Mouse (Mus musculus) neural tube, embryonic 14.5 days (tissue): ENCODE data around the gene Slc51a. TPM values are rescaled to one million over a fixed set of nuclear protein-coding genes. Genes with fewer than 3 reads are reported as not detected.
A peak's percentile ranks its signal among the peaks of the same experiment; 100 is the strongest.

Experiments used
- ATAC-seq: fragments of 200-750 bp; cut with Nextera tagmentation; 2 replicates; pipeline ENCODE4 v1.8.0; 2017; ENCODE audit warnings: low read depth, mild to moderate bottlenecking, moderate TSS enrichment, moderate library complexity
- H3K27ac ChIP-seq: fragments of 300-500 bp; sonication (generic); 2 replicates; pipeline ENCODE4 v1.5.1; 2014; ENCODE audit warnings: low read depth, mild to moderate bottlenecking, control low read depth, low read length, moderate library complexity, mixed read lengths
- H3K27me3 ChIP-seq: fragments of 300-500 bp; sonication (generic); 2 replicates; pipeline ENCODE4 v1.6.1; 2014; ENCODE audit warnings: low read length; ENCODE audit not compliant: control insufficient read depth, insufficient read depth
- H3K36me3 ChIP-seq: fragments of 300-500 bp; sonication (generic); 2 replicates; pipeline ENCODE4 v1.6.1; 2014; ENCODE audit warnings: low read length, mixed read lengths; ENCODE audit not compliant: control insufficient read depth, insufficient read depth
- H3K4me1 ChIP-seq: fragments of 300-500 bp; sonication (generic); 2 replicates; pipeline ENCODE4 v1.6.1; 2014; ENCODE audit warnings: low read length; ENCODE audit not compliant: control insufficient read depth, insufficient read depth
- H3K4me2 ChIP-seq: fragments of 300-500 bp; sonication (generic); 2 replicates; pipeline ENCODE4 v1.6.1; 2014; ENCODE audit warnings: mild to moderate bottlenecking, low read depth, low read length, control low read depth
- H3K4me3 ChIP-seq: fragments of 300-500 bp; sonication (generic); 2 replicates; pipeline ENCODE4 v1.5.1; 2014; ENCODE audit warnings: low read depth, low read length, control low read depth, mixed read lengths
- H3K9ac ChIP-seq: fragments of 300-500 bp; sonication (generic); replicated peaks from 2 replicates; pipeline ENCODE4 v1.6.1; 2014; ENCODE audit warnings: low read depth, mild to moderate bottlenecking, control low read depth, low read length, mixed read lengths
- H3K9me3 ChIP-seq: fragments of 300-500 bp; sonication (generic); 2 replicates; pipeline ENCODE4 v1.6.1; 2016; ENCODE audit warnings: low read length; ENCODE audit not compliant: control insufficient read depth
- WGBS: fragments of 180-500 bp; shearing (Covaris S2); extraction: QIAGEN DNeasy Blood & Tissue Kit; methylation state at CpG from one replicate; pipeline ENCODE4 v1.1.7; 2014; 5-methylcytosine and 5-hydroxymethylcytosine counted together
- polyA plus RNA-seq: library from polyadenylated mRNA; unstranded; fragments of >200 nt; fragmentation: Nextera tagmentation; extraction: Ambion mirVana; gene quantifications from 2 replicates; pipeline ENCODE4 v1.2.1, GENCODE M21; 2014

The Slc51a gene
- polyA plus RNA-seq, 1 experiment from 2014 or later, result 0.17 TPM

DNA sequence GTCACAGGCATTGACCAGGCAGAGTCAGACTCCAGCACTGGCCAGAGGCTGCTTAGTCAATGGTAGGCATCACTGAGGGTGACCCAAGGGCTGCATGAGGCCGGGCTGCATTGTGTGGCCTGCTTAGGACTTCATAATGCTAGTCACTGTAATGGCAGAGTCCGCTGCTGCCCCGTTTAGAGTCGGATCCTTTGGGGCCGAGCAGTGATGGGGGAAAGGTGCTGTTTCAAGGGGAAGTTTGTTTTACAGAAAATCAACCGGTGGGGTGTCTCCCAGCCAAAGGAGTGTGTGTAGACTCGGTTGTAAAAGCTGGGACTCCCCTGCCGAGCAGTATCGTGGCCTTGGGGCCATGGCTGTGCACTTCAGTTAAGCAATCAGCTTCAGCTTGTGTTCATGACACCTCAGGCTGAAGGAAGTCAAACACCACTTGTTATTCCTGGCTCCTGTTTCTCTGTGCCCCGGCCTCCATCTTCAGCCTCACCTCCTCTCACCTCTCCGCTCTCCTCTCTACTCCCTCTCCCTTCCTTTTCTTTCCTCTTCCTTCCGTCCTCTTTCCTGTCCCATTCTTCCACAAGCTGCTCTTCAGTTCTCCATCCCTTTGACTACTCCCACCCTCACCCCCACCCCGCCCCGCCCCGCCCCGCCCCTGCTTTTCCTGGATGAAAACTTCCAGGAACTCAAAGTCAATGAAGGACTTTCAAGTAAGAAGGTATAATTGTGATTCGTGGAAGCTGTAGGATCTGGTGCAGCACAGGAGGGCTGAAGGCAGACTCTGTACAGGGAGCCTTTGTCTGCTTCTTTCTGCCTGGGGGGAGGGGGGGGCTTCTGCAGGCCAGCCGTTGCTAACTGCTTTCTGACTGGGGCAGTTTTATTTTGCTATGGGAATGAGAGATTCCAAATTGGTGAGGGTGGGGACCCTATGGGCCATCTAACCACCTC lies 23.0 kb upstream of the Slc51a start:
- Histone ChIP-seq H3K4me3 (no peak overlapping the region), H3K4me1 (peaks cover 7% of the 10 kb centered on the region; the same call in 1 of the 2 replicates), H3K9ac (no peak overlapping the region), H3K27ac (no peak overlapping the region), H3K36me3 (no peaks in the 10 kb centered on the region), H3K9me3 (no peaks in the 10 kb centered on the region), H3K4me2 (no peak overlapping the region), H3K27me3 (no peaks in the 10 kb centered on the region)
- ATAC-seq, result no peak
- 55% methylated on average over 18 of the region's 18 CpGs for WGBS

- Histone ChIP-seq H3K9ac (no peak overlapping the region), H3K4me1 (0 out of 2 replicates have a peak, but pooled peaks cover 5% of the 10 kb centered on the region), H3K4me2 (no peak overlapping the region), H3K9me3 (no peaks in the 10 kb centered on the region), H3K4me3 (no peak overlapping the region), H3K27ac (no peak overlapping the region), H3K36me3 (no peaks in the 10 kb centered on the region), H3K27me3 (no peaks in the 10 kb centered on the region)
- WGBS, result 52% methylated on average over 9 of the region's 9 CpGs
- peak; percentile 23; the same call in 1 of the 2 replicates for ATAC-seq
These were observed 21.6 kb upstream of the Slc51a start for GRCm38 (mm10) chr16:32509066-32509942.

GRCm38 (mm10) chr16:32508506-32509065 lies 20.9 kb upstream of the Slc51a start:
- Histone ChIP-seq H3K4me3 (no peak overlapping the region), H3K36me3 (no peaks in the 10 kb centered on the region), H3K9me3 (no peaks in the 10 kb centered on the region), H3K27me3 (no peaks in the 10 kb centered on the region), H3K27ac (no peak overlapping the region), H3K9ac (no peak overlapping the region), H3K4me2 (no peak overlapping the region), H3K4me1 (0 out of 2 replicates have a peak, but pooled peaks cover 5% of the 10 kb centered on the region)
- no peak for ATAC-seq
- WGBS, result 12% methylated on average over 3 of the region's 3 CpGs

GRCm38 (mm10) chr16:32508035-32508434 lies 20.4 kb upstream of the Slc51a start:
- H3K4me1 ChIP-seq, result 0 out of 2 replicates have a peak, but pooled peaks cover 5% of the 10 kb centered on the region
- H3K36me3 ChIP-seq, result no peaks in the 10 kb centered on the region
- H3K27ac ChIP-seq, result no peak overlapping the region
- WGBS, result 93% methylated on average over 5 of the region's 5 CpGs
- no peak overlapping the region for H3K9ac ChIP-seq
- H3K4me2 ChIP-seq, result no peak overlapping the region
- no peaks in the 10 kb centered on the region for H3K27me3 ChIP-seq
- no peak overlapping the region for H3K4me3 ChIP-seq
- ATAC-seq, result no peak
- no peaks in the 10 kb centered on the region for H3K9me3 ChIP-seq

DNA sequence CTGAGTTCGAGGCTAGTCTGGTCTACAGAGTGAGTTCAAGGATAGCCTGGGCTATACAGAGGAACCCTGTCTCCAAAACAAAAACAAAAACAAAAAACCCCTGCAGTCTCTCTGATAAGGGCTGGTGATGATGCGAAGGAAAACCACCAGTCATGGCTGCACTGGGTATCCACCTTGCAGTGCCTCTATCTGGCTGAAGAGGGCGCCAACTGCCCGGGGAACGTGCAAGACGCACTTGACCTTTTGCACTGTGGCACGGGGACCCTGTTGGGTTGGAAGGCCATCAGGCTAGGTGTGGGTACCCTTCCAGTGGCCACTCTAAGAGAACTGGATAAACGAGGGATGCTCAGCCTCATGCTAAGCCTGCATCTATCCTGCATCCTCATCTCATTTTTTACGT lies 19.7 kb upstream of the Slc51a start:
- Histone ChIP-seq H3K9me3 (no peaks in the 10 kb centered on the region), H3K27ac (no peak overlapping the region), H3K4me3 (no peak overlapping the region), H3K4me2 (no peak overlapping the region), H3K9ac (no peak overlapping the region), H3K36me3 (no peaks in the 10 kb centered on the region), H3K27me3 (no peaks in the 10 kb centered on the region), H3K4me1 (0 out of 2 replicates have a peak, but pooled peaks cover 5% of the 10 kb centered on the region)
- no peak for ATAC-seq
- 25% methylated on average over 9 of the region's 9 CpGs for WGBS

GRCm38 (mm10) chr16:32506868-32507267 lies 19.2 kb upstream of the Slc51a start:
- WGBS, result 79% methylated on average over 7 of the region's 7 CpGs
- Histone ChIP-seq H3K27me3 (no peaks in the 10 kb centered on the region), H3K4me1 (0 out of 2 replicates have a peak, but pooled peaks cover 5% of the 10 kb centered on the region), H3K9ac (no peak overlapping the region), H3K4me2 (no peak overlapping the region), H3K27ac (no peak overlapping the region), H3K36me3 (no peaks in the 10 kb centered on the region), H3K9me3 (no peaks in the 10 kb centered on the region), H3K4me3 (no peak overlapping the region)
- no peak for ATAC-seq

- no peaks in the 10 kb centered on the region for H3K9me3 ChIP-seq
- no peak for ATAC-seq
- H3K36me3 ChIP-seq, result no peaks in the 10 kb centered on the region
- 77% methylated on average over 8 of the region's 8 CpGs for WGBS
- 0 out of 2 replicates have a peak, but pooled peaks cover 5% of the 10 kb centered on the region for H3K4me1 ChIP-seq
- H3K27ac ChIP-seq, result no peak overlapping the region
- H3K4me2 ChIP-seq, result no peak overlapping the region
- H3K9ac ChIP-seq, result no peak overlapping the region
- no peaks in the 10 kb centered on the region for H3K27me3 ChIP-seq
- no peak overlapping the region for H3K4me3 ChIP-seq
These were observed 18.6 kb upstream of the Slc51a start for GRCm38 (mm10) chr16:32506298-32506697.

GRCm38 (mm10) chr16:32503633-32504032 lies 16.0 kb upstream of the Slc51a start:
- H3K4me1 ChIP-seq, result 0 out of 2 replicates have a peak, but pooled peaks cover 2% of the 10 kb centered on the region
- ATAC-seq, result no peak
- H3K9ac ChIP-seq, result no peak overlapping the region
- 63% methylated on average over 6 of the region's 6 CpGs for WGBS
- H3K4me3 ChIP-seq, result no peak overlapping the region
- no peaks in the 10 kb centered on the region for H3K36me3 ChIP-seq
- H3K27me3 ChIP-seq, result no peaks in the 10 kb centered on the region
- no peak overlapping the region for H3K27ac ChIP-seq
- no peak overlapping the region for H3K4me2 ChIP-seq
- H3K9me3 ChIP-seq, result no peaks in the 10 kb centered on the region
